Mouse (Mus musculus) cerebellum, adult 11-12 months (tissue): ENCODE results near the gene Hectd1.

Source experiments
- DNase-seq: peaks from one replicate; pipeline ENCODE4 v3.0.0; 2022

Gene Hectd1

DNA sequence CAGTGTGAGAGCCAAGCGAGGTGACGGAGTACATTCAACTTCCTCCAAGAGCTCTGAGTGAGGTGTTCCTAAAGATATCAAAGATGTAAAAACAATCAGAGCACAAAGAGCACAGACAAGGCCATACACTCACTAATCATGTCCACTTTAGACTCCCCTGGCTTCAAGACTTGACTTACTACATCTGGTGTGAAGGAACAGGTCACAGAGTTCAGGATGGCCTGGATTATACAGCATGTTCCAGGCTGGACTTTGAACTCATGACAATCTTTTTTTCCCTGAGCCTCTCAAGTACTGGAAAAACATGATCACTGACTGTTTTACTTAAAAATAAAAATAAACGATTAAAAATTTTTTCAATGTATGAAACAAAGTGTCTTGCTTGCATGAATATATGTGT lies 70.0 kb downstream of the Hectd1 start:
- DNase-seq = no peak

DNA sequence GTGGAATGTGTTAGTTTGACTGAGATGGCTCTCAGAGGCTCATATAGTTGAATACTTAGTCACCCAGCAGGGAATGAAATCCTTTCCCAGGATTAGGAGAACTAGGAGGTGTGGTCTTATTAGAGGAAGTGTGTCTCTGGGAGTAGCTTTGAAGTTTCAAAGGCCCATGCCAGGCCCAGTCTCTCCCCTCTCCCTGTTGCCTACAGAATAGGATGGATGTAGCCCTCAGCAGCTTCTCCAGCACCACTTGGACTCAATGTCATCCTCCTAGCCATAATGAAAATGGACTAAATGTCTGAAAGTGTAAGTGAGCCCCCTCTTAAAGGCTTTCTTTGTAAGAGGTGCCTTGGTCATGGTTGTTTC lies 72.8 kb downstream of the Hectd1 start:
- DNase-seq = no peak

DNA sequence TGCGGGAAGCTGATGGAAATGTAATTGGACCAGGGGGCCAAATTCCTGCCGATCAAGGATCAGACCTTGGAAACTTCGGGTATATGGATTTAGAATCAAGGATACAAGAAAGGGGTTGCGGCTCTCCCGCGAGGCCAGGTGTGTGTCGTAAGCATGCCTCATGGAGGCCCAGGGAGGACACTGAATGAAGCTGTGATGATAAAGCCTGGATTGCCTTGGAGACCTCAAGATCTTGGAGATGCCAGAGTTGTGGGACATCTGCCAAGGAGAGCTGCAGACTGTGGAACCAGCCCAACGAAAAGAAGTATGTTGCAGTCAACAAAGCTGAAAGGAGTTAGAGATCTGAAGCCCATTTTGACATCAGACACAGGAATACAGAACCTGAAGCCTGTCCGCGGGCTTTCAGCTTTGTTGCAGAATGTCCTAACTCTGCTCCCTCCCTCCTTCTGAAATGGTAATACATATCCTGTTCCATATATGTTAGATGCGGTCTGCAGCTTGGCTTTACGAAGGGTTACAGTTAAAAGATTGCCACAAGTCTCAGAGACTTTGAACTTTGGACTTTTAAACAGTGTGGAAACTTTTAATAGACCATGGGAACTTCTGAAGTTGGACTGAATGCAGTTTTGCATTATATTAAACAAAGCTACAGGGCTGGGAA lies 73.3 kb downstream of the Hectd1 start:
- DNase-seq = no peak

DNA sequence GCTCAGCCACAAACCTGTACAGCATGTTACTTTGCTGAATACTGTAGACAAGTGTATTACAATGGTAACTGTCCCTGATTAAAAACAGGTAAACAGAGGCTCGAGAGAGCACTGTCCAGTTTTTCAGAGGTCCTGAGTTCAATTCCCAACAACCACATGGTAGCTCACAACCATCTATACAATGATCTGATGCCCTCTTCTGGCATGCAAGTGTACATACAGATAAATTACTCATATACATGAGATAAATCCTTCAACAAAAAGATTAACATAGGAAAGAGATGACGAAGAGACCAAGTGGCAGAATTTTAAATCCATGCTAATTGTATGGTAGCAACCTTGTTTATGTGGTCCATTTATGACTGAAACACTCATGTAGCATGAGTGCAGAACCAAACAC lies 82.0 kb downstream of the Hectd1 start:
- no peak for DNase-seq

DNA sequence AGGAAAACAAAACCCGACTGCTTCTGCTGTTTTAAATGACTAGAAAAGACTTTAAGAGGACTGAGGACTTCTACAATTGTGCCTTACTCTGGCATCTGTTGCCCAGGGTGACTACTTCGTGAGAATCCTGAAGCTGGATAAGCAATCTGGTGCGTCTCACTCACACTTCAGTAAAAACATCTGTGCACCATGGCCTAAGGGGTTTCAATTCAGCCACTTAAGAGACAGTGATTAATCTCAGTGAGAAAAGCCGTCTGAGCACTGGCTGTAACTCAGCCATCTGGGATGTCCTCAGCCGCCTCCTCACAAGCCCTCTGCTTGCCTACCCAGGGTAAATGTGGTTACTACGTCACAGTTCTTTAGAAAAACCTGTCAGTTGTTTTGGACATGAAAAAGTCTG lies 84.4 kb downstream of the Hectd1 start:
- no peak for DNase-seq

DNA sequence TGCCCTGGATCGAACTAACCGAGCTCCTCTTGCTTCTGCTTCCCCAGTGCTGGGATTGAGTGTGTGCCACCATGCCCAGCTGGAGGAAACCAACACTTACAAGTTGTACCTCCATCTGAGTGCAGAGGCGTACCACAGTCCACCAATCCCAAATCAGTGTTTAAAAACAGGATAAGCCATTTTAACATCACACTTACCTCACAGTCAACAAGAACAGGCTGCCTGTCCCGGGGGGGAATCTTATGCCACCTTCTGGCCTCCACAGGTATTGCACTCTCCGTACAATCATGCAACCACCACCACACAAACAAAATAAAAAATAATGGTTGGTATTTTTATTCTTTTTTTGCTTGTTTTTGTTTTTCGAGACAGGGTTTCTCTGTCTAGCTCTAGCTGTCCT lies 87.6 kb downstream of the Hectd1 start:
- DNase-seq = no peak

DNA sequence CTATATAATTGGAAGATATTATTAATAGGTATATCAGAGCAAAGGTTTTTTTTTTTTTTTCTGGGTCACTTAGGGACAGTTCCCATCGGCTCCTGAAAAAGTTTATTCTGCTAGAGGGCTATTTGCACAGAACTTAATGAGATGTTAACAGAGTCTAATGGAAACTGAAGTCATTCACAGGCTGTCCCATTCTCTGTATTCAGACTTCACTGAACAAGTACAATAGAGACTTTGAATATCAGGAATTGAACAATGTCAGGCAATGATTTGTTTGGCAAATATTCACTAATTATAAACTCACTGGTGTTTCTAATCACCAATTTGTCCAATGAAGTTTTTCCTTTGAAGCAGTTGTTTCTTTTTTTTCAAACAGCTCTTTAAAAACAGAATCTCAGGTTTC lies 92.5 kb downstream of the Hectd1 start:
- DNase-seq = no peak

DNA sequence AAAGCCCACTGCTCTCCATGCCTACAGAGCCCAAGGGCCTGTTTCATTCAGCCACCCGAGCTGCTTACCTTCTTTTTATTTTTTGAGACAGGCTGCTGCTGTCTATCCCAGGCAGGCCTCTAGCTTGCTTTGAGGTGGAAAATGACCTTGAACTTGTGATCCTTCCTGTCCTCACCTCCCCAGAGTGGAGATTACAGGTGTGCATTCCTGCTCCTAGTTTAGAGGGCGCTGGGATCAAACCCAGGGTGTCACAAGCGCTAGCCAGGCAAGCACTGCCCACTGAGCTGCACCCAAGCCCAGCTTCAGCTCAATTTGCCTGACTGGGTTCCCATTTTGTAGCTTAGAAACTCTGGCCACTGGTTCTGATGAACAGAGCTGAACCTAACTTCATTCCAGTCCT lies 93.0 kb downstream of the Hectd1 start:
- no peak for DNase-seq

DNA sequence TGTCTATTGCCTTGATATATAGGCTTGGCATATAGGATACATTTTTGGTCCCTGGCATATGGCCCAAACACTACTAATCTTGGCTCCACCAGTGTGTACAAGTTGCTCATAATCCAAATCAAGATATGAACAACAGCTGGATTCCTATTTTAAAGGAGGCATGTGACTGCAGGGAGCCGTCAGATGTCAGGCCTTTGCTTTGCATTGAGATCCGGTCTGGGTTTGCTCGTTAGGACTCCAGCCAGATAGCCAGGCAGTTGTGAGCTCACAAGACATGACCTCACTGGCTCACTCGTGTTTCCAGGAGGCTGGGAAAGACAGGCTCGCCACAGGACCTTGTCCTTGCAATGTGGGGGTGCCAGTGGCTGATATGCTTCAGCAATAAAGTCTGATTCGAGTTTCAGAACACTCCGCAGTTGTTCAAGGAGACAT lies 93.5 kb downstream of the Hectd1 start:
- no peak for DNase-seq

DNA sequence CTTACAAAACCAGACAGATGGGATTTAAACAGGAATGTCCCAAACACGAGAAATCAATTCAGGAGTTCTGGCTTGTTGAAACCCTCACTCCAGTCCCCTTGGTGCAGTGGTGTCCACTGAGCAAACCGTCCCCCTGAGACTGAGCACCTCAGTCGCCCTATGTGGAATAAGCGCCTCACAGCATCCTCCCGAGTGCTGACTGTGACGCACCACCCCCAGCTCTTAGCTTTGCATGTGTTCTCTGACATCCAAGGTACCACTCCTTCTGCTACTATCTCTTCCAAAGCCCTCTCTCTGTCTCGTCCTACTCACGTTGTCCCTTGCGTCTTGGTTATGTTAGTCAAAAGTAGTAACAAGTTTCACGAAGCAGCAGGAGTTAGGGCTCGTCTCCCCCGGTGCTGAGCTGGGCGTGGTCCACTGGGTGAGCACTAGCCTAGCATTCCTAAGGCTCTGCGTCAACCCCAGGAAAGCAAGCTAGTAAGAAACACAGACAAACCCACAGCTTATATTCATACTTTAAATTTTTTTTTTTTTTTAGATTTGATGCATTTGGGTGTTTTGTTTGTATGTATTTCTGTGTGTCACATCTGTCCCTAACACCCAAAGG lies 94.6 kb downstream of the Hectd1 start:
- DNase-seq = no peak

DNA sequence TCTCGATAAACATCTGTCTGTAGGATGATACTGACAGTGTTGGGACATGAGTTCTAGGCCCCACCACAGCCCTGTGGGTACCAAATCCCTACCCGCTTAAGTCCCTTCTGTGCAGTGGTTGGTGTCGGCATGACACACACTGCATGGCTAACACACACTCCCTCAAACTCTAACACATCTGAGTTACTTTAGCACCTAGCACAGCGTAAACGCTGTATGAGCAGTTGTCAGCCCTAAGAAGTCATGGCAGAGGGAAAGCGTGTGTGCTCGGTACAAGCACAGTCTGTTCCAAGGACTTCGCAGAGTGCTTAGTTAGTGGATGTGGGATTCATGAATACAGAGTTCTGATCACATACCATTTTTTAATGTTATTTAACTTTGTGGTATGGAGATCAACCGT lies 99.5 kb downstream of the Hectd1 start:
- no peak for DNase-seq

DNA sequence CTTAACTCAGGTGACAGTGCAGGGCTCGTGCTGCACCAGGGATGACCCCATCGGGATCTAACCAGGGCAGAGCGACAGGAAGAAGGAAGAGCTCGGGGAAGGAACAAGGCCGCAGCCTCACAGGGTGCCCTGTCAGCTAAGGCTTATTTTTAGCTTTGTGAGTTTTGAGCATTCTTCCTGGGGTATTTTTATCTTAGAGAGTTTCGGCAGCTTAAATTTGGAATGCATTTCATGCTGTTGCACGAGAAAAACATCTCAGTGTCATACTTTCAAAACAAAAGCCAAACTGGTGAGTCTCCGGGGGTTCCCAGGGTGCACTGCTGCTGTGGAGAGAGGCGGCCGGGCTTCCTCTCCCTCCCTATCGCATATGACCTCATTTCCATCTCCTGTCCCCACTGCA lies 100.3 kb downstream of the Hectd1 start:
- DNase-seq = no peak

DNA sequence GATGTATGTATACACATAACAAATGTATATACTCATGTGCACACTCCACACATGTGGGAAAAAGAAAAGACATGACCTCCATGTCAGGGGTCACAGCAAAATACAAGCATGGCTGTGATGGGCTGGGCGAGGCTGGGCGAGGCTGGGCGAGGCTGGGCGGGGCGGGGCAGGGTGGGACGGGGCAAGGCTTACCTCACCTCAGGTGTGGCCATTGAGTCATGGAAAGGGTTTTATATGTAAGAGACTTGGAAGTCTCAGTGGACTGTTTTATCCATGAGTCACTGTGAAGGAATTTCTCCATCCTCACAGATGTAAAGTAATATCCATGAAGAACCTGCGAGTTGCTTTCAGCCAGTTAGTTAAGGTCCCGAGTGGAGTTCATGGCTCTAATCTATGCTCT lies 107.5 kb downstream of the Hectd1 start:
- no peak for DNase-seq

DNA sequence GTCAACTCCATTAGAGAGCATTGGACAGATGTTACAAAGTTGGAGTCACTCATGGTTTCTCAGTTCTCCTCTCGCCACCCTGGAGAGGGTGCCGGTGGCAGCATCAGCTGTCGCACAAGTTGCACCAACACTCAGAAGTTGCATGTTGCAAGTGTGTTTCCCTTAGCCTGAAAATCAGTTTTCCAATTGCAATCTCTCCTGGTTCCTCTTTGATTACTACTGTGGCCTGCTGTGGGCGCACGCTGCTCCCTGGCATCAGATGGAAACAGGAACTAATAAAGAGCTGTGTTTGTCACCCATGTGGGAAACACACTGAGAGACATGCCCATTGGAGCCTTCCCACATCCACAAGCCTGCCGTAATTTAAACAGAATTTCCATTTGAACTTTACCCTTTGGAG lies 110.7 kb downstream of the Hectd1 start:
- no peak for DNase-seq

DNA sequence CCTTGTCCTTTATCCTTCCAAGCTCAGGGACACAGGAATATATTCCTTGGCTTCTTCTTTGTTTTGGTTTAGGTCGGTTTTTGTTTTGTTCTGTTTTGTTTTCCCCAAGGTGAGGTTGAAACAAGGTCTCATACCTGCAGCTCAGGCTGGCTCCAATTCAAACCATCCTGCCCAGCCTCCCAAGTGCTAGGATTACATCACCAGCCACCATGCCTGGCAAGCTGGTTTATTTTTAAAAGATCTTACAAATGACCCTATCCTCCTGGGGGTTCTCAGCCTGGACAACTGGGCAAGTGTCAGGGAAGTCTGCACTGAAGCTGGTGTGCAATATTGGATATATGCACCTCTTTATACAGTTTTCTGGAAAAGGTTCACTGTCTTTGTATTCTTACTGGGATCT lies 116.7 kb downstream of the Hectd1 start:
- DNase-seq = no peak

DNA sequence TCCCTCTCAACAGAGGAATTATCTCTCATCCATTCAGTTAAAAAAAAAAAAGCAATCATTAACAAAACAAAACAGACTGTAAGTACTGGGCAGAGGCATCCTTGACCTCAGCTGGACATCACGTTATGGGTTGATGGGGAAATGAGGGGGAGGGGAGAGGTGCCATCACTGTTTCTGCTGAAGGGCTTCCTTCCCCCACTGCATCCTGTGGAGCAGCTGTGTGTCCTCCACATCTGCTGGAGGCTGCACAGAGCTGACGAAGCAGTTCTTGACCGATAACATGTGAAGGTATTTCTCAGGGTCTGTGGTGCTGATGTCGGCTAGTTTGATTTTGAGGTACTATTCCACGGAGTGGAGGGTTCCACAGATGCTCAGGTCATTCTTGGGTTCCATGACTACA lies 119.2 kb downstream of the Hectd1 start:
- DNase-seq = no peak

DNA sequence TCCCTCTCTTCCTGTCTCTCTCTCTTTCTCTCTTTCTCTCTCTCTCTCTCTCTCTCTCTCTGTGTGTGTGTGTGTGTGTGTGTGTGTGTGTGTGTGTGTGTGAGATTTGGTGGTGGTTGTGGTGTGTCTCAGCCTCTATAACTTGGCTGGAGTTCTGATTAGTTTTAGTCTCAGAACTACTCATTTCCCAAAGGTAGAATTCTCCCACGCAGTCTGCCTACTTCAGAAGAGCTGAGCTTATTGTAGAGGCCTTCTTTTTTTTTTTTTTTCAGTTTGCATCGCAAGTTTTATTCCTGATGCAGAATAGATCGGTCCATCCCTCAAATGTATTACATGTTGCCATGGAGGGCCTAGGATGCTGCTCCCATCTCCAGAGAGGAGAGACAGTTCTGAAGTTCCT lies 119.6 kb downstream of the Hectd1 start:
- no peak for DNase-seq

DNA sequence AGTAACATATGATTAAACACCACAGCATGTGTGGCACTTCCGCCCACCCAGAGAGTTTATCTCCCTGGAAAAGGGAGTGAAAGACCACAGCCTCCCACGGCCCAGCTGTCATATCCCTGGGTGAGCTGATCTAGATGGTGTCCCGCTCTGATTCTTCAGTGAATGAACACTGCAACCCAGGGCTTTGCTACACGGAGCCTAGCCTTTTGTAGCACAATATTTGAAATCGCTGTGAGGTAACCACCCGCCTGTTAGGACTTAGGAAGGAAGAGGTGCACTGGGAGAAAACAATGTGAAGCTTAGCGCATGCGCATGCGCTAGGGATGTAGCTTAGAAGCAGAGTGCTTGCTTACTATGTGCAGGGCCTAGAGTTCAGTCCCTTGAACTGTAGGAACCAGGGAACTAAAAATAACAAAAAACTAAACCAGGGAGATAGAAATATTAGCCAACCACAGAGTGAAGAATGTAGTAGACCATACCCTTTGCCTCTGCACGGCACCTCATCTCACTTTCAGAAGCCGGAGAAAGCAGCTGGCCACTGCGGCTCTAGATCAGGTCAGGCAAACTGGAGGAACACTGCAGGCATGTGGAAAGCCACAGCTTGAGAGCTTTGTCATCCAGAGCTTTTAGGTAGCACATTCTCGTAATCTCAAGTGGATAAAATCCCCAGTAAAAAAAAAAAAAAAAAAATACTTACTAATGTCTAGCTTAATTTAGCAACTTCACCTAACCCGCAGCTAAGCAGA lies 120.2 kb downstream of the Hectd1 start:
- no peak for DNase-seq

DNA sequence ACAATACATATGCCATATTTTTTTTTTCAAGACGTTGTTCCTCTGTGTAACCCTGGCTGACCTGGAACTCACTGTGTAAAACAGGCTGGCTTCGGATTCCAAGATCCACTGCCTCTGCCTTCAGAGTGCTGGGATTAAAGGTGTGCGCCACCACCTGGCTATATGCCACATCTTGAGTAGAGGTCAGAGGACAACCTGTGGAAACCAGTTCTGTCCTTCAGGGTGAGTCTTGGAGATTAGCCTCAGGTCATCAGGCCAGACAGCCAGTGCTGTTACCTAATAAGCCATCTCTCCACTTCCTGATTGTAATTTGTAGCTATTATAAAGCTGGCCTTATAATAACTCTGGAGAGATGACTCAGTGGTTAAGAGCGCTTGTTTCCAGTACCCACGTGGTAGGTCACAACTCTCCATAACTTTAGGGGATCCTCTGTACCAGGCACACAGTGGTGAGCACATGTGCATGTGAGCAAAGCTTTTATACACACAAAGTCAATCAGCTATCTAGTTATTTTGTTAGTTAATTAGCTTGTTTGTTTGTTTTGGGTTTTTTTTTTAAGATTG lies 122.6 kb downstream of the Hectd1 start:
- no peak for DNase-seq

DNA sequence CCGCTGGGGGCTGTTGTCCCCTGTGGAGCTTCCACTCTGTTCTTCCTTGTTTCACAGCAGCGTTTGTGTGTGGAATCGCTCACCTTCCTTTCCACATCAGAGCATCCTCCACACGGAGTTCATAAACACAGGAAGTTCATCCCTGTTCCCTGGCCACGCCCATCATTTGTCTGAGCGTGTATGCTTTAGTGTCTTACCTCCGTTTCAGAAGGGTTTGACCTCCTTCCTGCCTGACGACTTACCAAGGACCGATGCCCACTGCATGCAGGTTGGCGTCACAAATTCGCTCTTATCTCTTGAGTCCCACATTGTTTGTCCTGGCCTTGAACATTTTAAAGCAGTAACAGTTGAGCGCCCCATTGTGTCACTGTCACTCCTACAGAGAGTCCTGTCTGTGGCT lies 123.6 kb downstream of the Hectd1 start:
- no peak for DNase-seq

DNA sequence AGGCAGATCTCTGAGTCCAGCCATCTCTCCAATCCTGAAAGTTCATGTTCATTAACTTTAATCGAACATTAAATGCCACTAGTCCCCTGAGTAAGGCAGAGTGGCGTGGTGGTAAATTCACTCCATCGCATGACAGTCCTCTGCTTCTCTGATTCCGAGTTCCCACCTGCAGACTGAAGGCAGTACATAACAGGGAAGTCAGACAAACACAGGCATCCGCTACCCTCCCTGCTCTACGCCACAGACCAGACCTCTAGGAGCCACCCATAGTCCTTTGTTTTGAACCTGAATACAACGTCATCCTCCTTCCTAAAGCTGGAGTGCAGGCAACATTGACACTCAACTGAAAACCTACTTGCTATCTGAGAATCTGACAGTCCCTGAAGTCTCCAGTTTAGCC lies 124.8 kb downstream of the Hectd1 start:
- no peak for DNase-seq

DNA sequence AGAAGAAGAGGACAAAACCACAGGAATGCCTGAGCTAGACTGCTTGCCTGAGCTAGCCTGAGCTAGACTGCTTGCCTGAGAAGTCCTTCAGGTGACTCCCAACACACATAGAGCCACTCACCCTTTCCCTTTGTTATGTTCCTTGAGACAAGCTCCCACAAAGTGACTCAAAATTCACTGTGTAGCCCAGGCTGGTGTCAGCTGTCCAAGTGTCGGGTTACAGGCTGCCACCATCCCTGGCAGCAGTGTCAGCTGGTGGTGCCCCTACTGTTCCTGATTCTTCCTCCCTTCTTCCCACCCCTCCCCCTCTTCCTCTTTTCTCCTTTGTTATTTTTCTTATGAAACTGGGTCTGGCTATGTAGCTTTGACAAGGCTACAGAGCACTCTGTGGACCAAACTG lies 125.5 kb downstream of the Hectd1 start:
- DNase-seq = no peak

DNA sequence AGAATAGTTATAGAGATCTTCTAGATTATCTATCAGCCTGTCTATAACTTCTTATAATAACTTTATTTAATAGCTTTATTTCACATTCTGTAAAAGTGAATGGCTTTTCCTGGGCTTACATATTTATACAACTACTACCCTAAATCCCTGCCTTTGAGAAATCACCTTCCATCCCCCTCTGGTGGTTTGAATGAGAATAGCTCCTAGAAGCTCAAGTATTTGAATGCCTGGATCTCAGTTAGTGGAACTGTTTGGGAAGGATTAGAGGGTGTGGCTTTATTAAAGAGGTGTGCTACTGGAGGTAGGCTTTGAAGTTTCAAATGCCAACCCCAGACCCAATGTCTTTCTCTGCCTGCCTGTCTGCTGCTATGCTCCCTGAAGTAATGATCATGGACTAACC lies 127.6 kb downstream of the Hectd1 start:
- no peak for DNase-seq
